Mouse (Mus musculus) ES-Bruce4 (cell line): ENCODE data around the gene Nrgn.
A peak's percentile ranks its signal among the peaks of the same experiment; 100 is the strongest.

Experiments
- CTCF ChIP-seq: IDR thresholded peaks from one replicate; pipeline ENCODE4 v1.8.1; 2011; ENCODE audit warnings: low read depth, low read length
- EP300 ChIP-seq: IDR thresholded peaks from 2 replicates; pipeline ENCODE4 v1.6.1; 2011; ENCODE audit warnings: low read depth, low read length; ENCODE audit not compliant: insufficient read depth
- POLR2A ChIP-seq: IDR thresholded peaks from one replicate; pipeline ENCODE4 v1.8.1; 2011; ENCODE audit warnings: low read length; ENCODE audit not compliant: insufficient read depth

DNA sequence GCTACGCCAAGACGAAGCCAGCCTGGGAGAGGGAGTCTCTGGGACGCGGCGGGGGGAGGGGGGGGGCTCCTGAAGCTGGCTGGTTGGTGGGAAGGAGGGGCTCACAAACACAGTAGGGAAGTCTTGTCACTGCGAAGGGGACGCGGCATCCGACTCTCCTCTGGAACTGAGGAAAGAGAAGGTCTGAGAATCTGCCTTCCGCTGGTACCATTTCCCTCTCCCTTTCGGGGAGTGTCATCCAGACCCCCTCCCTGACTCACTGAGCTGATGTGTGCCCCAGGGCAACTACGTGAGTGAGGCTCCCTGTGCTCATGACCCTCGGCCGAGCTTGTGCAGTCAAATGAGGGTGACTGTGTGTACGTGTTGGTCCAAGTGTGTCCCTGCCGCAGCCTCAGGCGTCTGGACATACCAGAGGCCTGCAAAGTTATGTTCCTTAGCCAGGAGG, 7.5 kb downstream of the Nrgn start:
- TF ChIP-seq POLR2A (no peak), EP300 (0 out of 2 replicates have a peak, but pooled peaks have one; percentile 23), CTCF (no peak)
